Mouse (Mus musculus) common myeloid progenitor, adult 5-6 weeks (primary cell): ENCODE measurements around the gene Agbl1. TPM values are rescaled to one million over a fixed set of nuclear protein-coding genes. Genes with fewer than 3 reads are reported as not detected.
"Not testable (repeated sequence)": the region's sequence is repeated elsewhere in the genome, so short reads cannot be mapped to it uniquely, and the experiment has no call there.

ENCODE experiments used
- ATAC-seq: replicated peaks from 2 replicates; pipeline ENCODE4 v1.8.0; 2016; ENCODE audit warnings: low read depth, mild to moderate bottlenecking, moderate TSS enrichment, inconsistent platforms; ENCODE audit not compliant: poor library complexity, severe bottlenecking
- total RNA-seq: library from RNA; stranded (forward); fragments of 200-1000, 187-1606 nt; gene quantifications from 2 replicates; pipeline ENCODE4 v1.2.3, GENCODE M21; 2017

Agbl1 gene
- total RNA-seq, 1 experiment from 2014 or later, result not detected

DNA sequence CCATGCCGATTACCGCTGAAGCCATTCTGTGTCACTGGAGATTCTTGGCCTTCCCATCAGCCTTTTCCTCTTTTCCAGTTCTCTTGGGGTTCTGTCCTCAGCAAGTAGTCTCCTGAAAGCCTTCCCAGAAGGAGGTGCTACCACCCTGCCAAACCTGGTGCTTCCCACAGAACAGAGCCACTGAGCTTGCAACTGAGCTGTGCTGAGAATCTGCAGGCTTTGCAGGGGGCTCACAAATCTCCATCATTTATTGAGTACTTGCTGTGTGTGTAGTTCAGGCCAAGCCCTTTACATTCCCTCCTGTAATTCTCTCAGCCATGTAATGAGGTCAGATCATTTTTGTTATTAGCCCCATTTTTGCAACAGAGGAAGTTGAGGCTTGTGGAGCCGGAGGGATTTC, 322.2 kb downstream of the Agbl1 start:
- no peak for ATAC-seq

GRCm38 (mm10) chr7:76560564-76561258, 331.0 kb downstream of the Agbl1 start:
- no peak for ATAC-seq

DNA sequence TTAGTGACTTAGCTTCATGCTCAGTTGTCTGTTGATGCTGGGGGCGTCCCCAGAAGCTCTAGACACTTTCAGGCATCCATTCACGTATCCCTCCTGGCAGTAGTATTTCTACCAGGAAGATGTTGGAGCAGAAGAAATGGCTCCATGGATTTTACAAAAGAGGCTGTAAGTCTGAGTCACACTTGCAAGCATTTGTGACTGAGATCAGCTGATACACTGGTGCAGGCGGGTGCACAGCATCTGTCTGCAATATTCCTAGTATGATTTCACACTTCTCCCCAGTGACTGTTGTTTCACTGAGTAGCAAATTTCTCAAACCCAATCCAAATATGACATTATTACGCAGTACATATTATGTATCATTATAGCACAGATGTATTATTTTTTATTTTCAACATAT, 332.8 kb downstream of the Agbl1 start:
- ATAC-seq, result no peak

- no peak for ATAC-seq
These were observed 364.9 kb downstream of the Agbl1 start for GRCm38 (mm10) chr7:76594566-76595079.

GRCm38 (mm10) chr7:76597812-76598211, 368.1 kb downstream of the Agbl1 start:
- no peak for ATAC-seq

DNA sequence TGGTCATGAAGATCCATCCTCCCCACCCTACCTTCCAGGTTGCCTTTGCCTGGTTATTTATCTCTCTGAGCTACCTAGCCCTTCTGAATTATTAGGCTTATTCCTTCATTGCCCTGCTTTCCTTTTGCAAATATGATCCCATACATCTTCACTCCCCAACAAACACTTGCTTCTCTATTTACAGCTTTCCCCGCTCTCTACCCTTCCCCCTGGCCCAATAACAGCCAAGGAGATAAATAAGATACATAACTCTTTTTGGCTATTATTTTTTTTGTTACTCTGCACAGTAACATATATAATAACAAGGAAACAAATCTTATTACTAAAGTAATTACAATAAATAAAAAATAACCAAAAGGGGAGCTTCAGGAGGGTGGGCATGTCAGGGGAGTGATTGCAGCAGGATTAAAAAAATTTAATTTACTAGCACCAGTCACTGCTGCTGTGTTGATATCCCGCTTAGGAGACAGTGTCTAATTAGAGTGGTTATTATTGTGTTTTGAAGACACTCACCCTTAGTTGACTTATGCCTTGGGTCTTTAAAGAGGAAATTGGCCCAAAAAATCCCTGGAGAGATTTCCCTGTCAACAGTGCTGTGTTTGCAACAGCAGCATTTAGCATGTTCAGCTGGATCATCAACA, 370.5 kb downstream of the Agbl1 start:
- no peak for ATAC-seq

DNA sequence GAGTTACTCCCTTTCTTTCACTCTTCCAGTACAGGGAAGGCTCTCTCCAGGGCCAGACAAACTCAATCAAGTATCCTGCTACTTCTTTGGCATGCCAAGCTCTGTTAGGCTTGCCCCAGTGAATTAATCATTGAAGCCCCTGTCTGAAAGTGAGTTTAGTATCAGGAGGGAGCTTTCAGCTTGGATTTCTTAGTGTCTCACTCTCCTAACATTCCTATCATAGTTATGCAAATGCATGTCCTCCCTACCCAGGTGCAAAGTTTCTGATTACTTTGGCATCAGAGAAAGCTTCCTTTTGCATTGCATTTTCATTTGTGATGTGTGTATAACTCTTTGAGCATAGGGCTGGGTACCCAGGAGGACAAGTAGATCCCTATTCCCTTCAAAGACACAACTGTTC, 399.8 kb downstream of the Agbl1 start:
- no peak for ATAC-seq

- no peak for ATAC-seq
These were observed 421.3 kb downstream of the Agbl1 start for GRCm38 (mm10) chr7:76650984-76651383.

- ATAC-seq, result no peak
These were observed 431.4 kb downstream of the Agbl1 start for GRCm38 (mm10) chr7:76661072-76661471.

GRCm38 (mm10) chr7:76674856-76675255, 445.2 kb downstream of the Agbl1 start:
- no peak for ATAC-seq

DNA sequence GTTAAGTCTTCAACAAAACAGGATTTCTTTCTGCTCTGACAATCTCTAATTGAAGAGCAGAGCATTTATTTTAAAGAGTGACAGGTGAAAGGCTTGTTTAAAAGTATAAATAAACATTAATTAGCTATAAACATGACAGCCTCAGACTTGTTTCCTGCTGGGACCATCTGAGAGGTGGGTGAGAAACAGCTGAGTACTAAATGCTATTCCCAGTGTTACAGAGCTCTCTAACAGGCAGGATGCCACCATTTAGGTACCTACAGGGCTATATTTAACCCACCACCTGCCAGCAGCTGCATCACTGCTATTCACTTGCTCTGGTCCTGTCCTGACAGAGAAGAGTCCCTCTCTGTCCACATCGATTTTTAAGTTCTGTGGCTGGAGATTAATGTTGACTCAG, 471.5 kb downstream of the Agbl1 start:
- ATAC-seq, result no peak

DNA sequence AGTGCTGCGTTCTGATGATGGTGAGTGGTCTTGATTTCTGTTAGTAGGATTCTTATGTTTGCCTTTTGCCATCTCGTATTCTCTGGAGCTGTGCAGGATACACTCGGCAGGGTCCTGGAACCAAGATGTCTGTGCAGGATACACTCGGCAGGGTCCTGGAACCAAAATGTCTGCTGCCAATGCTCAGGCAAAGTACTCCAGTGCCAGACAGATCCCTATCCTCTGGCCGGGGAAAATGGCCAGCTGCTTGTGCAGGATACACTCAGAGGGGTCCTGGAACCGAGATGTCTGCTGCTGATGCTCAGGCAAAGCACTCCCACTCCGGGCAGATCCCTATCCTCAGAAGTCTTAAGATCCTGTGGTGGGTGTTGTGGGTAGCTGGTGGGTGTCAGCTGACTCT, 502.5 kb downstream of the Agbl1 start:
- ATAC-seq, result not testable (repeated sequence)

DNA sequence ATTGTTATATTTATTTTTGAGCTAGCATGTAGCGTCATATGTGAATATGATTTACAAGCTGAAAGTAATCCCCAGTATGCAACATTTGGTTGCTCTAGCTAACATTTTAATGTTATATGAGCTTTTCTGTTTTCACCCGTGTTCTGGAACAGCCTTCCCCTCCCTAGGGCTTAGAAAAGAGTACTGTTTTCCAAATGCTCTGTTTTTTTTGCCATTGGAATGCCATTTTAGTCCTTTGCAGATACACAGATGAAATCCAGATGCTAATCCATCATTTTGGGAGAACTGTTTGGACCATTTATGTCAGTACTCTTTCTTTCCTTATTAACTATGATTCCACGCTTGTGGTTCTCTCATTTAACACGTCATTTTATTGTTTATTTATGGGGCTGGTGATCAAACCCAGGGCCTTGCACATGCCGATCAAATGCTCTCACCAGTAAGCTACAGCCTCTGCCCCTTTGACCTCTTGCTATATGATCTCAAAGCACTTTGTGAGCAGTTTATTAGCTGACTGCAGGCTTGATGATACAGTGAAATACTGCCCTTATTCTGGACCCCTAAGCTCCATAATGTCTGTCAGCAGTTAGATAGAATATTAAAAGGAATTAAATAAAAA, 547.7 kb downstream of the Agbl1 start:
- no peak for ATAC-seq

DNA sequence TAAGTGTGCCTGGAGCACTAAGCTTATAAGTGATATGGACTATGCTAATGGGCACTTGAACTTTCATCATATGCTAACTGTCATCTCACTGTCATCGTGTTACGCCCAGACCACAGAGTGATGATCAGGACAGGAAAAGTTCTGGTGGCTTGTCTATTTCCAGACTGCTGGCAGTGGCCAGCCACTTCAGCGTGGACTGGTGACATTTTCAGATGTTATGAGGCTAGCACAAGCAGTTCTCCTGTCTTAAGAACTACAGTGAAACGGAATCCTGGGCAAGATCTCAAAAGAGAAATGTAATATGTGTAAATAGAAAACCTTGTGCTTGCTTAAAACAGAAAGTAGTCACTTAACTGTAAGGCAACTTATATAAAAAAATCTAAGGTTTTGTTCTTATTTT, 550.8 kb downstream of the Agbl1 start:
- ATAC-seq, result no peak

DNA sequence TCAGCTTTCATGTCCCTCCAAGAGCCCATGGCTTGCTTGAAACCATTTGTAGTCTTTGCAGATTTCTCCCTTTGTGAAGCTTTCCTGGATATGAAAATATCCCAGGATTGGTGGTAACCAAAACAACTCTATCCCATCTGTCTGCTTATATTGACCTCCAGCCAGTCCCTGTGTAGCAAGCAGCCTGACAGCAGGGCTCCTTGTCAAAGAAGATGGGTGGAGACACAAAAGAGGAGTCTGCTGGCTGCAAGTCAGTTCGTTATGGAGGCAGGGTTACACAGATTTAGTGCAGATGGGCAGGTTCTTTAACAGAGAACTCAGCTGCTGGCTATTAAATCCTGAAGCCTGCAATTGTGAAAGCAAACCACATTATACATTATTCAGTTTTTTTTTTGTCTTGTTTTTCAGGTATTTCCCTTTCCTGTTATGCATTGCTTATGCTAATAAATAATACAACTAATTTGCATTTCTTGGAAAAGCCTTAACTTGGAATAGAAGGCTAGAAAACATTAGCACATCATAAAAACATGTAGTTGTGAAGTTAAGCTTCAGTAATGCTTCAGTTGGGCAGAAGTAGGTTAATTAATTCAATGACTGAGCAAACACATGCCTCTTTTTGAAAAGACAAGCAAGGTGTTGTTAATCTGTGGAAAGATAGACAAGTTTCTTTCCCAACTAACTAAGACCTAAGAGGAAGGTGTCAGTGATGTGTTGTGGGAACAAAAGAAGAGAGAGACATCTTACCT, 559.0 kb downstream of the Agbl1 start:
- ATAC-seq, result no peak

- no peak for ATAC-seq
These were observed 560.4 kb downstream of the Agbl1 start for GRCm38 (mm10) chr7:76790041-76790440.

DNA sequence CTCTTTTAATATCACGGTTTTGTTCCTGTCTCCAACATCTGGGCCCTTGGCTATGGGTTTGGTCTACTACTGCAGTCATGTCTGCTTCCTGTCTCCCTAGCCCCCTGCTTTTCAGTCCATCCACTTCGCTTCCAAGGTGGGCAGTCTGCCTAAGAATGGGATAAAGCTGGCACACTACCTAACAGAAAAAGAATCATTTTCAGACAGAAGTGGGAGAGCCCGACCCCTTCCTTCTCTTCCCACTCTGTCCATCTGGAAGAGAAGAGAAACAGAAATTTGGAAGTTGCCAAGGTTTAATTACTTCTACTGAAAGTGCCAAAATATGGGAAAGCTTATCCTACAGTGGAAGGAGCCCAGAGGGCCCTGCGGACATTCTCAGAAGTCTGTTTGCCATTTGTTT, 561.6 kb downstream of the Agbl1 start:
- no peak for ATAC-seq

DNA sequence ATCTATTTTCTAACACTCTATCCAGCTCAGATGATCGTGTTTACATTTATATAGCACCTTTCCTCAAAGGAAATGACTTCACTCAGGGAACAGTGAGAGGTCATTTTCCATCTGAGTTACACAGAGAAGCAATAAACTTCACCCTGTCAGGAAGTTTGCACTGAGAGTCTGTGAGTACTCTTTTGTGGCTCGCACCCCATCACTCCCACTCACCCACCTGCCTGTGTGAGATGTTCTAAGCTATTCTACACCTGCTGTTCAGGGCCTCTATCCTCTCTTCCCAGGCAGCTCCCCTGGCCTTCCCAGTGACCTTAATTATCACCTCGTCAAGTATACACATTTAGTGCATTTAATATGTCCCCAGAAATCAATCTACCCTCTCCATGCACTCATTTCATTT, 580.3 kb downstream of the Agbl1 start:
- ATAC-seq, result no peak

DNA sequence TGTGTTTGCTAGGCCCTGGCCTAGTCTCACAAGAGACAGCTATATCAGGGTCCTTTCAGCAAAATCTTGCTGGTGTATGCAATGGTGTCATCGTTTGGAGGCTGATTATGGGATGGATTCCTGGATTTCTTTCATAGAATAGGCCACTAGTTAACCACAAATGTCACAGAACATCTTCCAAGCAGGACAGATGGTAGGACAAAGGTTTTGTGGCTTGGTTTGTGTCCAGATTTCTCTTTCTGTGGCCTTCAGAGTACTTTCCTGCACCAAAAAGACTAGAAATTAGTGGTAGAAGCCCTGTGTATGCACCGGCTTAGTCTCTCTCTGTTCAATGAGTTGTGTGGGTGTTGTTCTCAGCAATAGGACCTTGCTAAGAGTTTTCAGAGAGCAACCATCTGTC, 590.9 kb downstream of the Agbl1 start:
- ATAC-seq, result no peak

DNA sequence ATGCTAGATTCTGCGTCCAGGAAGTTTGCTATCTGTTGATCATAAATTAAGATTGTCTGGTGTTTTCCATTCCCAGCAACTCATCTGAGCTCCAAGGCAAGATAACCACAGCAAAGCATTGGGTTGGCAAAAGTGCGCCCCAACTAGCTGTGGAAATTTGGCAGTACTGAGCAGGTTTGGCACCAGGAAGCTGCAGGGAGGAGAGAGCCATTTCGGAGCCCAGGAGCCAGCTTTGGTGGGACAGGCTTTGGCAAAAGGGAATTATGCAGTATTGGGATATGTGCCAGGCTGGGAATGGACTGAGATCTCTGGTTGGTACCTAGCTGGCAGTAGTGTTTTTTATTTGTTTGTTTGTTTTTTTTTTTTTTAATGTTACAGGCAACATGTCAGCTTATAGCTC, 612.5 kb downstream of the Agbl1 start:
- ATAC-seq, result no peak
